Mouse (Mus musculus): ENCODE data around the gene Bud23. TPM values are rescaled to one million over a fixed set of nuclear protein-coding genes. Genes with fewer than 3 reads are reported as not detected.
A peak's percentile ranks its signal among the peaks of the same experiment; 100 is the strongest.
"Not testable (repeated sequence)": the region's sequence is repeated elsewhere in the genome, so short reads cannot be mapped to it uniquely, and the experiment has no call there.

The Bud23 gene
- polyA plus RNA-seq, 1 experiment, result 125 TPM

DNA sequence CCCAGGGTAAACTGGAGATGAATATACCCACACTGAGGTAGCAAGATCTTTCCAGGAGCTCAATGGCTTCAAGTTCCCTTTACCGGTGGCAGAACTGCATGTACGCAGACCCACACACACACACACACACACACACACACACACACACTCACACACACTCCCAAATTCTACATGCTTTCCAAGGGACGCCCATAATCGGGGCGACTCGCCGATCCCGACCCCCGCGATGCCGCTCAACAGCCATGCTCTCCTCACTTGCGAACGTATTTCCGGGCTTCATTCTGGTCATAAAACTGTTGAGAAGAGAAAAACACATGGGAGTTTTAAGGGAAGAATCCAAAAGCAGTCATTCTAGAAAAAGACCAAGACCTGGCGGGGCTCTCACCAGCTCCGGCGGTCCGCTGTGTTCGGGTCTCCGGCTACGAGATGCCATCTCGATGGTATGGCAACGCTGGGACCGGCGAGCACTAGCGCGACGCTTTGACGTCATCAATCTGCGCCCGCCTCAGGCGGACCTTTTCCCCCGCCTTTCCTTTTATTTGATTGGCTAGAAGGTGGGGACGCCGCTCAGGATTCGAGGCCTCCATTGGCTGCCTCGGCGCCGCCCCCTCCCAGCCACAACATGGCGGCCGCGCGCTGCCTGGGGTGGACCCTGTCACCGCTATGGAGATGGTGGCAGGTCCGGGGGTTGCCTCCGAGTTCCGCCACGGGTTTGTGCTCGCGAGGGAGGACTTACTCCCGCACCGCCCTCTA is 954 bp downstream of the Bud23 start, which contains the start of gene Dnajc30:
Gene Dnajc30 (plus strand): TSS at position 574 of the 753 bp plus-strand sequence.
- WGBS, result under 1% methylated on average over 50 of the region's 52 CpGs
- peaks cover 9% of the 10 kb centered on the region for H3K36me3 ChIP-seq (ENCODE audit: control insufficient read depth, insufficient read depth, low read length)

GRCm38 (mm10) chr5:135053356-135053755 is 11.4 kb downstream of the Bud23 start:
- 95% methylated on average over 12 of the region's 12 CpGs for WGBS
- no peak for DNase-seq
- H3K27ac ChIP-seq (ENCODE audit: control insufficient read depth, insufficient read depth, low read length), result no peak overlapping the region
- no peaks in the 10 kb centered on the region for H3K4me1 ChIP-seq (replicated peaks; ENCODE audit: control insufficient read depth, insufficient read depth, low read length)
- no peaks in the 10 kb centered on the region for H3K27me3 ChIP-seq (ENCODE audit: control insufficient read depth, insufficient read depth, low read length)
- no peak for TF ChIP-seq POLR2A (IDR thresholded peaks at IDR 0.05; ENCODE audit: control insufficient read depth, extremely low read depth, insufficient read depth, low read length, poor library complexity)
- TF ChIP-seq CTCF (IDR thresholded peaks at IDR 0.05; ENCODE audit: borderline replicate concordance, control insufficient read depth, extremely low read depth, insufficient read depth, low read length, poor library complexity), result no peak
- peaks cover 10% of the 10 kb centered on the region for H3K36me3 ChIP-seq (ENCODE audit: control insufficient read depth, insufficient read depth, low read length)
- no peak overlapping the region for H3K4me3 ChIP-seq (ENCODE audit: control insufficient read depth, insufficient read depth, low read length)

More for the DNA sequence above, 954 bp downstream of the Bud23 start, which contains the start of gene Dnajc30:
- peak within 1 kb of the TSS; percentile 81 for H3K4me3 ChIP-seq (ENCODE audit: control insufficient read depth, insufficient read depth, low read length)
- H3K27ac ChIP-seq (ENCODE audit: control insufficient read depth, insufficient read depth, low read length), result no peak within 1 kb of the TSS
- peak; percentile 95 for DNase-seq
- TF ChIP-seq CTCF (IDR thresholded peaks at IDR 0.05; ENCODE audit: borderline replicate concordance, control insufficient read depth, extremely low read depth, insufficient read depth, low read length, poor library complexity) (no peak), POLR2A (IDR thresholded peaks at IDR 0.05; ENCODE audit: control insufficient read depth, extremely low read depth, insufficient read depth, low read length, poor library complexity) (peak; percentile 83)
- no peaks in the 10 kb centered on the region for H3K27me3 ChIP-seq (ENCODE audit: control insufficient read depth, insufficient read depth, low read length)
- peaks cover 9% of the 10 kb centered on the region; the same call in 1 of the 2 replicates for H3K4me1 ChIP-seq (replicated peaks; ENCODE audit: control insufficient read depth, insufficient read depth, low read length)

DNA sequence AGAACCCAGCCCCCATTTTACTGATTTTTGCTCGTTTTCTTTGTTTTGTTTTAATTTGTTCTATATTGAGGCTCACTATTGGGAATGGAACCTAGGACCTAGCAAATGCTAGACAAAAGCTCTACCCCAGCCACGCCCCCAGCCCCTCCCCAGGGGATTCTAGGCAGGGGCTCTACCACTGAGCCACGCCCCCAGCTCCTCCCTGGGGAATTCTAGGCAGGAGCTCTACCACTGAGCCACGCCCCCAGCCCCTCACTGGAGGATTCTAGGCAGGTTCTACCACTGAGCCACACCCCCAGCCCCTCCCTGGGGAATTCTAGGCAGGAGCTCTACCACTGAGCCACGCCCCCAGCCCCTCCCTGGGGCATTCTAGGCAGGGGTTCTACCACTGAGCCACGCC is 15.5 kb downstream of the Bud23 start:
- H3K27me3 ChIP-seq (ENCODE audit: control insufficient read depth, insufficient read depth, low read length); H3K27ac ChIP-seq (ENCODE audit: control insufficient read depth, insufficient read depth, low read length); DNase-seq; H3K4me3 ChIP-seq (ENCODE audit: control insufficient read depth, insufficient read depth, low read length); H3K36me3 ChIP-seq (ENCODE audit: control insufficient read depth, insufficient read depth, low read length); H3K4me1 ChIP-seq (replicated peaks; ENCODE audit: control insufficient read depth, insufficient read depth, low read length): not testable (repeated sequence)
- WGBS, result 94% methylated on average over 6 of the region's 6 CpGs

DNA sequence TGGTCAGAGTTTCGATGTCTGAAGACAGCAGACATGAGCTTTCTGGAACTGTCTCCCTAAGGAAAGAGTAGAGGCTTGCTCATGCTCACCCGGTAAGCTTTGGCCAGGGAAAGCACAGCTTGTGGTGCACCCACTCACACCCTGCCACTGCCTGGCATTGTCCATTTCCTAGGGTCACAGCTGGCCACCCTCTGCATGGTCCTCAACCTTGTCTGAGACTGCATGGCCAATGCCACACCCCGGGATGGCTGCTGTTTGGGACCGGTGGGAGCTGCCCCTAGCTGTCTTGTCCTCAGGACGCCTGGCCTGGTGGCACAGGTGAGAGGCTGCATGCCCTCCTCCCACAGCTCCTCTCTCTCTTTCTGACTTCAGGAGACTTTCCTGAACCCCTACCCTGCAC is 16.2 kb downstream of the Bud23 start:
- TF ChIP-seq CTCF (IDR thresholded peaks at IDR 0.05; ENCODE audit: borderline replicate concordance, control insufficient read depth, extremely low read depth, insufficient read depth, low read length, poor library complexity), result no peak
- TF ChIP-seq POLR2A (IDR thresholded peaks at IDR 0.05; ENCODE audit: control insufficient read depth, extremely low read depth, insufficient read depth, low read length, poor library complexity), result no peak
- 92% methylated on average over 5 of the region's 5 CpGs for WGBS

GRCm38 (mm10) chr5:135044575-135044974 is 20.2 kb downstream of the Bud23 start:
- Histone ChIP-seq H3K27me3 (ENCODE audit: control insufficient read depth, insufficient read depth, low read length) (no peaks in the 10 kb centered on the region), H3K36me3 (ENCODE audit: control insufficient read depth, insufficient read depth, low read length) (no peaks in the 10 kb centered on the region), H3K4me1 (replicated peaks; ENCODE audit: control insufficient read depth, insufficient read depth, low read length) (no peaks in the 10 kb centered on the region), H3K4me3 (ENCODE audit: control insufficient read depth, insufficient read depth, low read length) (no peak overlapping the region), H3K27ac (ENCODE audit: control insufficient read depth, insufficient read depth, low read length) (no peak overlapping the region)
- TF ChIP-seq CTCF (IDR thresholded peaks at IDR 0.05; ENCODE audit: borderline replicate concordance, control insufficient read depth, extremely low read depth, insufficient read depth, low read length, poor library complexity) (no peak), POLR2A (IDR thresholded peaks at IDR 0.05; ENCODE audit: control insufficient read depth, extremely low read depth, insufficient read depth, low read length, poor library complexity) (no peak)
- no peak for DNase-seq
- 98% methylated on average over 3 of the region's 3 CpGs for WGBS

More for the DNA sequence above, 16.2 kb downstream of the Bud23 start:
- H3K4me1 ChIP-seq (replicated peaks; ENCODE audit: control insufficient read depth, insufficient read depth, low read length), result no peaks in the 10 kb centered on the region
- peaks cover 7% of the 10 kb centered on the region; the same call in 1 of the 2 replicates for H3K36me3 ChIP-seq (ENCODE audit: control insufficient read depth, insufficient read depth, low read length)
- no peak overlapping the region for H3K4me3 ChIP-seq (ENCODE audit: control insufficient read depth, insufficient read depth, low read length)
- no peak overlapping the region for H3K27ac ChIP-seq (ENCODE audit: control insufficient read depth, insufficient read depth, low read length)
- DNase-seq, result no peak
- H3K27me3 ChIP-seq (ENCODE audit: control insufficient read depth, insufficient read depth, low read length), result no peaks in the 10 kb centered on the region

DNA sequence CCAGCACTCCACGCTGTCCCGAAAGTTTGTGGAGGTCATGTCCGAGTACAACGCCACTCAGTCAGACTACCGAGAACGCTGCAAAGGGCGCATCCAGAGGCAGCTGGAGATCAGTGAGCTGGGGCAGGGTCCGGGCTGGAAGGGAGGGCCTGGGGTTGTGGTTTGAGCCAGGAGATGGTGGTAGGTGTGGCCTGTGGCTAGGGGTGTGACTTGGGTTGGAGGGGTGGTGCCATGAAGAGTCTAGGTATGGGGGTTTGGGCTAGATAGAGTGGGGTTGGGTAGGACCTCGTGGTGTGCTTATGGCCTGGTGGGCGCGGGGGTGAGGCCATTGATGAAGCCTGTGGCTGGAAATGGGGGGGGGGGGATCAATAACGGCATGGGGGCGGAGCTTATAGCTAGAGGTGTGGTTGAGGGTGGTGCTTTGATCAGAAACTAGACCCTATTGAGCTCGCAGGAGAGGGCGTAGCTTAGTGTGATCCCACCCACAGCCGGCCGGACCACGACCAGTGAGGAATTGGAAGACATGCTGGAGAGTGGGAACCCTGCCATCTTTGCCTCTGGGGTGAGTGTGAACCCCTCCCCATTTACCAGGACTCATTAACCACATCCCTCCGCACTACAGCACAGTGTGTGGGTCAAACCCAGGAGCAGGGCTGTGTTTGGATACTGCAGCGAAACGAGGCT is 22.5 kb downstream of the Bud23 start:
- no peak overlapping the region for H3K27ac ChIP-seq (ENCODE audit: control insufficient read depth, insufficient read depth, low read length)
- no peak for TF ChIP-seq POLR2A (IDR thresholded peaks at IDR 0.05; ENCODE audit: control insufficient read depth, extremely low read depth, insufficient read depth, low read length, poor library complexity)
- no peak for TF ChIP-seq CTCF (IDR thresholded peaks at IDR 0.05; ENCODE audit: borderline replicate concordance, control insufficient read depth, extremely low read depth, insufficient read depth, low read length, poor library complexity)
- 91% methylated on average over 21 of the region's 21 CpGs for WGBS
- H3K27me3 ChIP-seq (ENCODE audit: control insufficient read depth, insufficient read depth, low read length), result no peaks in the 10 kb centered on the region
- no peak overlapping the region for H3K4me3 ChIP-seq (ENCODE audit: control insufficient read depth, insufficient read depth, low read length)
- H3K4me1 ChIP-seq (replicated peaks; ENCODE audit: control insufficient read depth, insufficient read depth, low read length), result no peaks in the 10 kb centered on the region
- no peaks in the 10 kb centered on the region for H3K36me3 ChIP-seq (ENCODE audit: control insufficient read depth, insufficient read depth, low read length)
- no peak for DNase-seq
